Mouse (Mus musculus): ENCODE measurements at regions not wholly inside any gene's neighbourhood (a gene's known extent, or its start where the extent isn't known, plus 50 kb on each side); places are given as distances from the start of the nearest gene placed in this dataset.

- TF ChIP-seq CTCF (IDR thresholded peaks at IDR 0.05; ENCODE audit: borderline replicate concordance, insufficient read depth, low read length) (no peak), POLR2A (IDR thresholded peaks at IDR 0.05; ENCODE audit: low read depth, low read length) (no peak)
Observed at GRCm38 (mm10) chr9:27541585-27542151, 145.1 kb downstream of the Spata19 start.

Measured in embryonic fibroblast, embryonic 13.5 days (primary cell).